Mouse (Mus musculus): ENCODE data around the gene Sfxn3.

DNA sequence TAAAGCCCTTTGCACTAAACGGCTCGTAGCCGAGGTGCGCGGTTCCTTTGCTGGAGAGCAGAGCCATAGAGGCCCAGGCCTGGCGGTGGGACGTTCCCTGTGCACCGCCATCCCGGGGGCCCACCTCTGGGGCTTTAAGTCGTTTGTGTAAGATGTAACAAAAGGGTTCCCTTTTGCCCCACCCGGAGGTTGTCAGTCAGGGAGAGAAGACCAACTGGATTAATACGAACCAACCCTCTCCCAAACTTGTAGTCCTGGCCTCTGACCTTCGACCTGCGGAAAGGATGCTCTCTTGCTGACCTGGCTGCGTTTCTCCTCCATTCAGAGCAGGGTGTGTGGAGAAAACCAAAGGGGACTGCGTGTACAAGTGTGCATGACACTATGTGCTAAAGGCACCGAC is 33.4 kb downstream of the Sfxn3 start:
- TF ChIP-seq CTCF (IDR thresholded peaks at IDR 0.05; ENCODE audit: extremely low read depth, insufficient read length, insufficient replicate concordance, low read depth, low read length) (no peak), POLR2A (IDR thresholded peaks at IDR 0.05; ENCODE audit: low read depth, low read length) (no peak)
